Mouse (Mus musculus) telencephalon, adult 2 months (tissue): ENCODE measurements around the gene Olfr67.
"Not testable (repeated sequence)": the region's sequence is repeated elsewhere in the genome, so short reads cannot be mapped to it uniquely, and the experiment has no call there.

Source experiments
- DNase-seq: peaks from one replicate; pipeline ENCODE4 v3.0.0-alpha.2; 2011; ENCODE audit warnings: low read depth, low spot score

Olfr67 gene

GRCm38 (mm10) chr7:103791721-103792120 is at the start of gene Olfr67:
Gene Olfr67, minus strand, starts transcription at chr7:103791821.
- DNase-seq, result no peak

DNA sequence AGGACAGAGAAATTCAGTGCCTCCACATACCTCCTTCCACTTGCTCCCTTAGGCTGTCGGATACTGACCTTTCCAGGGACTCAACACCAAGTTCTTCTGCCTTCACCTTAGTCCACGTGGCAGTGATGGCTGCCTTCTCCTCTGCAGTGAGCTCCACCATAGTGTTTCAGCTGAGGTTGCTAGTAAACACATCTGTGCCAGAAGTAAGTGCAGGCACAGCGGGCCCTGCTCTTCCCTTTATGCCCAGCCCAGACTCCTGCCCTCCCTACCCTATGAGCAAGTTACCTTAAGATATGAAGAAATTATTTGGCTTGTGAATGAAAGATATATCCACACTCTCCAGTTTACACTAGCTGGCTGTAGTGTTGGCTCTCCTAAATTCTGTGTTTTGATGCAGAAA is 48.6 kb upstream of the Olfr67 start, which contains the start of gene Hbb-bh2:
Gene Hbb-bh2 (minus strand): TSS at position 253 of the 400 bp plus-strand sequence.
- no peak for DNase-seq

DNA sequence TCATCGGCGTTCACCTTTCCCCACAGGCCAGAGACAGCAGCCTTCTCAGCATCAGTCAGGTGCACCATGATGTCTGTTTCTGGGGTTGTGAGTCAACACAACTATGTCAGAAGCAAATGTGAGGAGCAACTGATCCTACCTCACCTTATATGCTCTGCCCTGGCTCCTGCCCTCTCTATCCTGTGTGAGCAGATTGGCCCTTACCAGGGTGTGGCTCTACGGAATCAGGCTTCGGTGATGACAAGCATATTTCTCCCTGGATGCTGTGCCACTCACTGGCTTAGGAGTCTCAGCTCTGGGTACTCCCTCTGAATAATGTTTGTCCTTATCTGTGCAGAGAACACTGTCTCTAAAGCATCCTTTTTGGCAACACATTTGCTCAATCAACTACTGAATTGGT is 36.2 kb upstream of the Olfr67 start, which contains the start of gene Hbb-bs:
Gene Hbb-bs (minus strand): TSS at position 289 of the 400 bp plus-strand sequence.
- DNase-seq, result no peak

DNA sequence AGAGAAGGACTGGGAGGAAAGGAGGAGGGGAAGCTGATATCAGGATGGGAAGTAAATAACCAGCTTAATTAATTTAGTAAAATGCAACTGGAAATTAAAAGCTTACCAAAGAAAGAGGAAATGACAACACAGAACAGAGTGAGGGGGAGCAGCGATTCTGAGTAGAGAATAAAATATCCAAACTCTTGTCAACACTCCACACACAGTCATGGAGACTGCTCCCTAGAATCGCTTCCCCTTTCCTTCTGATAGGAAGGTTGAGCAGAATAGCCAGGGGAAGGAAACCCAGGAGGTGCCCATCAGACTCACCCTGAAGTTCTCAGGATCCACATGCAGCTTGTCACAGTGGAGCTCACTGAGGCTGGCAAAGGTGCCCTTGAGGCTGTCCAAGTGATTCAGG is 35.5 kb upstream of the Olfr67 start:
- DNase-seq, result not testable (repeated sequence)

DNA sequence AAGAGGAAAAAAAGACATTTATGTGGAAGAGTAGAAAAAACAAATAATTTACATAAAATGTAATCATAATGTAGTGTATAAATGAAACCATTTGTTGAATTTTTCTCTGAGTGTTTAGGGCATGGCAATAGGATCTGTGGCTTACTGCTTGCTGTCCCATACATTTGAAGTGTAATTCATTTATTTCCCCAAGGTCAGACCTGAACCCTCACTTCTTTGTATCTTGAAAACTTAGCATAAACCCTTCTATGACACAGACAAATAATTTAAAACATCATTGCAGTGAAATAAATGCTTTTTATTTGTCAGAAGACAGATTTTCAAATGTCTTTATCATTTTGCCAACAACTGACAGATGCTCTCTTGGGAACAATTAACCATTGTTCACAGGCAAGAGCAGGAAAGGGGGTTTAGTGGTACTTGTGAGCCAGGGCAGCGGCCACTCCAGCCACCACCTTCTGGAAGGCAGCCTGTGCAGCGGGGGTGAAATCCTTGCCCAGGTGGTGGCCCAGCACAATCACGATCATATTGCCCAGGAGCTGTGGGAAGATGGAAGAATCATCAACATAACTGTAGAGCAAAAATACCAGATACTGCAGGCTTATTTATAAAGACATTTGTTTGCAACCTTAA is 34.8 kb upstream of the Olfr67 start:
- no peak for DNase-seq

GRCm38 (mm10) chr7:103825536-103826254 is 34.1 kb upstream of the Olfr67 start:
- no peak for DNase-seq

DNA sequence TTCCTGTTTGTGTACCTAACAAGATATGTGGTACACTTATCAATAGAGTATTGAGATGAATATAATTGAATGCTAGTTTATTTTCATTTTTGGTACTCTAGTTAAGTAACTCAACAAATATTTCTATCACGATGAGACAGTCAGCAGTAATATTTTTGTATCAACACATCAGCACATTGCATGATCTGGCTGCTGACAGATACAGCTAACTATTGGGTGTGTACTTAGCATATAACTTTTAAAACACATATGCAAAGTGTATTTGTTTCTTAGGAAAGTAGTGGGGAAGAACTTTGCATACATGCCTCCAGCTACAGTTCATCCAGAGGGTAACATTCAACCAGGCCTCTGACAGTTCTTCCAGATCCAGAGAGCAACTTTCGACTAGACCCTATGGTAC is 33.0 kb upstream of the Olfr67 start:
- no peak for DNase-seq

- not testable (repeated sequence) for DNase-seq
These were observed 23.5 kb upstream of the Olfr67 start for GRCm38 (mm10) chr7:103815085-103815484.

DNA sequence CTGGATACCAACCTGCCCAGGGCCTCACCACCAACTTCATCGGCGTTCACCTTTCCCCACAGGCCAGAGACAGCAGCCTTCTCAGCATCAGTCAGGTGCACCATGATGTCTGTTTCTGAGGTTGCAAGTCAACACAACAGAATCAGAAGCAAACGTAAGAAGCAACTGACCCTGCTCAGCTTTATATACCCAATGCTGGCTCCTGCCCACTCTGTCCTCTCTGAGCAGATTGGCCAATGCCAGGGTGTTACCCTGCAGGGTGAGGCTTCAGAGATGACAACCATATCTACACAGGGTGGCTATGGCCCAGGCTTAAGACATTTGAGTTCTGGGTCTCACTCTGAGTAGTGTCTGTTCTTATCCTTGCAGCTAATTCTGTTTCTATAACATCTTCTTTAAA is 22.1 kb upstream of the Olfr67 start, which contains the start of gene Hbb-bt:
Gene Hbb-bt (minus strand): TSS at position 231 of the 400 bp plus-strand sequence.
- DNase-seq, result no peak

GRCm38 (mm10) chr7:103813152-103813551 is 21.5 kb upstream of the Olfr67 start:
- not testable (repeated sequence) for DNase-seq

GRCm38 (mm10) chr7:103812174-103812573 is 20.6 kb upstream of the Olfr67 start:
- no peak for DNase-seq

- no peak for DNase-seq
These were observed 19.7 kb upstream of the Olfr67 start for GRCm38 (mm10) chr7:103811223-103811845.

- DNase-seq, result no peak
These were observed 19.1 kb upstream of the Olfr67 start for GRCm38 (mm10) chr7:103810746-103811145.

- DNase-seq, result no peak
These were observed 18.7 kb upstream of the Olfr67 start for GRCm38 (mm10) chr7:103810296-103810695.

DNA sequence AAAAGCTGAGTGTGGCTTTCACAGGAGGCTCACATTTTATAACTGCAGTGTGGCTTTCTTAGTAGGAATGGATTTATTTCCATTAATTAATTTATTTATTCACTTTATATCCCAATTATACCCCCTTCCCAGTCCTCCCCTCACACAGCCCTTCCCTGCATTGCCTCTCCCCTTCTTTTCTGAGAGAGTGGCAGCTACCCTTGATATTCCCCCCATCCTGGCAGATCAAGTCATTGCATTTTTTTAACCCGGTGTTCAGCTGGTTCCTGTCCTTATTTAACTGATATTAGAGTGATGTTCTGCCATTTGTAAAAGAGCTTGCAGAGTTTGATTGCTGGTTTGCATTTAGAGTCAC is 18.2 kb upstream of the Olfr67 start:
- DNase-seq, result no peak

- DNase-seq, result no peak
These were observed 17.6 kb upstream of the Olfr67 start for GRCm38 (mm10) chr7:103808971-103809800.

DNA sequence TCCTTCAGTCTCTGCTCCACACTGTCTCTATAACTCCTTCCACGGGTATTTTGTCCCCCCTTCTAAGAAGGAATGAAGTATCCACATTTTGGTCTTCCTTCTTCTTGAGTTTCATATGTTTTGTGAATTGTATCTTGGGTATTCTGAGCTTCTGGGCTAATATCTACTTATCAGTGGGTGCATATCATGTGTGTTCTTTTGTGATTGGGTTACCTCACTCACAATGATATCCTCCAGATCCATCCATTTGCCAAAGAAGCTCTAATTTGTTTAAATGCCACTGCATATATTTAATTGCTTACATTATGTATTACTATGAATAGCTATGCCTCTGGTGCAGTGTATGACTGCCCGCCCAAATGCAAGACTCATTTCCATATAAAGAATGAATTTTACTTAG is 16.5 kb upstream of the Olfr67 start:
- DNase-seq, result not testable (repeated sequence)

GRCm38 (mm10) chr7:103806856-103807255 is 15.2 kb upstream of the Olfr67 start:
- DNase-seq, result no peak

DNA sequence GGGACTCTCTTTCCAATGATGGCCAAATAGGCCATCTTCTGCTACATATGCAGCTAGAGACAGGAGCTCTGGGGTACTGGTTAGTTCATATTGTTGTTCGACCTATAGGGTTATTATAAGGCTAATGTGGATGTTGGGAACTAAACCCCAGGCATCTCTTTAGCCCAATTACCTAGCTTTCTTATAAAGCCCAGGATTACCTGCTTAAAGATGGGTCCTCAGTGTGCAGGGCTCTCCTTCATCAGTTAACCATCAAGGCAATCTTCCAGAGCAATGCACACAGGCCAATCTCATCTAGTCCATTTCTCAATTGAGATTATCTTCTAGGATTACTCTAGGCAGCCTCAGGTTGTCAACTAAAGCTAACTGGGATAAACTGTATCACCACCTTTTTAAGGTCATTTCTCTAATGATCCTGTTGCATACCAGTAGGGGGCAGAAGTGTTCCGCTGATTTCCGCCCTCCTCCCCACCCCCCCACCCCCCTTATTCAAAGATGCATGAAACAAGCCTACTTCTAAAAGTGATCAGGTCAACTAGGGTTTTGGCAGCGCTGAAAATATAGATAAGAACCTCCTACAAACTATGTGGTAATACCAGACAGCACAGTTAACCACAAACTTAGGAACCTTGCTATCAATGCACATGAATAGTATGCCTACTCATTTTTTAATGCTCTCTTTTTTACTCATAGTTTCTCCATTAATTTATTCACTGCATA is 1.2 kb upstream of the Olfr67 start:
- DNase-seq, result no peak

GRCm38 (mm10) chr7:103779598-103779997 is 12.0 kb downstream of the Olfr67 start, which contains the start of gene Olfr68:
Gene Olfr68, minus strand, starts transcription at chr7:103779698.
- DNase-seq, result no peak

DNA sequence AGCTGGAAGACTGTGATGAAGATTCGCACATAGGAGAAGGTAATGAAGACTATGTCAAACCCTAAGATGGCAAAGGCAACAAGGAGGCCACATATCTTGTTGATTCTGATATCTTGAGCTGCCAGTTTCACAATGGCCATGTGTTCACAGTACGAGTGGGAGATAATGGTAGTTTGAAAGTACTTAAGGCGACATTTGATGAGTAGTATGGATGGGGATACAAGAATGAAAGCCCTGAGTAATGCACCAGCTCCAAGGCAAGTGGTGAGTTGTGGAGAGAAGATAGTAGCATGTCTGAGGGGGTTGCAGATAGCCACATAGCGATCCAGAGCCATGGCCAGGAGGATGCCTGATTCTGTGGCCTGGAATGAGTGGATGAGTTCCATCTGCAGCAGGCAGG is 14.0 kb downstream of the Olfr67 start:
- DNase-seq, result not testable (repeated sequence)
